Mouse (Mus musculus) hindbrain, embryonic 15.5 days (tissue): ENCODE results near the gene Mdga1. TPM values are rescaled to one million over a fixed set of nuclear protein-coding genes. Genes with fewer than 3 reads are reported as not detected.
A peak's percentile ranks its signal among the peaks of the same experiment; 100 is the strongest.
"Not testable (repeated sequence)": the region's sequence is repeated elsewhere in the genome, so short reads cannot be mapped to it uniquely, and the experiment has no call there.

Experiments used
- ATAC-seq: fragments of 200-750 bp; cut with Nextera tagmentation; 2 replicates; pipeline ENCODE4 v1.8.0; 2017; ENCODE audit warnings: low read depth, moderate number of reproducible peaks, moderate TSS enrichment; ENCODE audit not compliant: low FRiP score
- H3K27ac ChIP-seq: fragments of 300-500 bp; sonication (generic); replicated peaks from 2 replicates; pipeline ENCODE4 v1.5.1; 2015; ENCODE audit warnings: mild to moderate bottlenecking, inconsistent platforms
- H3K27me3 ChIP-seq: fragments of 300-500 bp; sonication (generic); 2 replicates; pipeline ENCODE4 v1.6.1; 2015; ENCODE audit warnings: control low read depth, inconsistent platforms
- H3K36me3 ChIP-seq: fragments of 300-500 bp; sonication (generic); 2 replicates; pipeline ENCODE4 v1.6.1; 2015; ENCODE audit warnings: control low read depth, inconsistent platforms
- H3K4me1 ChIP-seq: fragments of 300-500 bp; sonication (generic); replicated peaks from 2 replicates; pipeline ENCODE4 v1.6.1; 2015; ENCODE audit warnings: control low read depth, inconsistent platforms
- H3K4me2 ChIP-seq: fragments of 300-500 bp; sonication (generic); 2 replicates; pipeline ENCODE4 v1.6.1; 2015; ENCODE audit warnings: moderate library complexity, mild to moderate bottlenecking, inconsistent platforms
- H3K4me3 ChIP-seq: fragments of 300-500 bp; sonication (generic); 2 replicates; pipeline ENCODE4 v1.5.1; 2015; ENCODE audit warnings: mild to moderate bottlenecking, inconsistent platforms
- H3K9ac ChIP-seq: fragments of 300-500 bp; sonication (generic); 2 replicates; pipeline ENCODE4 v1.6.1; 2015; ENCODE audit warnings: inconsistent platforms
- H3K9me3 ChIP-seq: fragments of 300-500 bp; sonication (generic); 2 replicates; pipeline ENCODE4 v1.6.1; 2016; ENCODE audit warnings: control low read depth, inconsistent platforms
- WGBS: fragments of 180-500 bp; shearing (Covaris S2); methylation state at CpG from one replicate; pipeline ENCODE4 v1.1.7; 2015; 5-methylcytosine and 5-hydroxymethylcytosine counted together
- polyA plus RNA-seq: library from polyadenylated mRNA; unstranded; fragments of >200 nt; fragmentation: Nextera tagmentation; extraction: Ambion mirVana; gene quantifications from 2 replicates; pipeline ENCODE4 v1.2.1, GENCODE M21; 2015

Gene Mdga1
- polyA plus RNA-seq, 1 experiment from 2014 or later: 18.9 TPM

- no peak overlapping the region for H3K9ac ChIP-seq
- H3K4me2 ChIP-seq: no peak overlapping the region
- H3K4me3 ChIP-seq: no peak overlapping the region
- H3K36me3 ChIP-seq: no peaks in the 10 kb centered on the region
- peaks cover 36% of the 10 kb centered on the region for H3K4me1 ChIP-seq
- 80% methylated on average over 21 of the region's 21 CpGs for WGBS
- no peaks in the 10 kb centered on the region for H3K9me3 ChIP-seq
- no peak overlapping the region for H3K27ac ChIP-seq
- no peaks in the 10 kb centered on the region for H3K27me3 ChIP-seq
- ATAC-seq: no peak
Observed at GRCm38 (mm10) chr17:29799398-29800095, 170.3 kb downstream of the Mdga1 start.

- Histone ChIP-seq H3K9ac (no peak overlapping the region), H3K4me3 (no peak overlapping the region), H3K9me3 (no peaks in the 10 kb centered on the region), H3K36me3 (no peaks in the 10 kb centered on the region), H3K27ac (no peak overlapping the region), H3K27me3 (no peaks in the 10 kb centered on the region; the same call in 1 of the 2 replicates), H3K4me2 (no peak overlapping the region), H3K4me1 (peaks cover 40% of the 10 kb centered on the region)
- 38% methylated on average over 10 of the region's 10 CpGs for WGBS
- no peak for ATAC-seq
Observed at GRCm38 (mm10) chr17:29798151-29798550, 171.7 kb downstream of the Mdga1 start.

- H3K27ac ChIP-seq: peak overlapping the region; percentile 87; the same call in 1 of the 2 replicates
- H3K4me1 ChIP-seq: peaks cover 40% of the 10 kb centered on the region
Observed at GRCm38 (mm10) chr17:29796787-29797186, 173.1 kb downstream of the Mdga1 start.

GRCm38 (mm10) chr17:29796086-29796485 is 173.8 kb downstream of the Mdga1 start:
- H3K4me1 ChIP-seq: peaks cover 40% of the 10 kb centered on the region
- no peak overlapping the region for H3K4me3 ChIP-seq
- H3K9me3 ChIP-seq: no peaks in the 10 kb centered on the region
- no peak overlapping the region for H3K4me2 ChIP-seq
- WGBS: 6% methylated on average over 7 of the region's 7 CpGs
- no peak overlapping the region for H3K9ac ChIP-seq
- no peaks in the 10 kb centered on the region for H3K36me3 ChIP-seq
- peak overlapping the region; percentile 87 for H3K27ac ChIP-seq
- no peaks in the 10 kb centered on the region; the same call in 1 of the 2 replicates for H3K27me3 ChIP-seq
- ATAC-seq: peak; percentile 20; the same call in 1 of the 2 replicates

More at GRCm38 (mm10) chr17:29796787-29797186, 173.1 kb downstream of the Mdga1 start:
- H3K36me3 ChIP-seq: no peaks in the 10 kb centered on the region
- no peaks in the 10 kb centered on the region; the same call in 1 of the 2 replicates for H3K27me3 ChIP-seq
- 52% methylated on average over 9 of the region's 9 CpGs for WGBS
- H3K4me3 ChIP-seq: no peak overlapping the region
- H3K9me3 ChIP-seq: no peaks in the 10 kb centered on the region
- no peak overlapping the region for H3K4me2 ChIP-seq
- H3K9ac ChIP-seq: no peak overlapping the region
- ATAC-seq: no peak

- Histone ChIP-seq H3K9ac (peak overlapping the region; percentile 19; the same call in 1 of the 2 replicates), H3K9me3 (no peaks in the 10 kb centered on the region), H3K36me3 (no peaks in the 10 kb centered on the region), H3K4me2 (peak overlapping the region; percentile 52), H3K4me3 (peak overlapping the region; percentile 19), H3K4me1 (peaks cover 40% of the 10 kb centered on the region), H3K27ac (peak overlapping the region; percentile 87), H3K27me3 (no peaks in the 10 kb centered on the region; the same call in 1 of the 2 replicates)
- under 1% methylated on average over 16 of the region's 23 CpGs for WGBS
- peak; percentile 71 for ATAC-seq
Observed at GRCm38 (mm10) chr17:29795050-29795770, 174.7 kb downstream of the Mdga1 start.

GRCm38 (mm10) chr17:29791531-29792050 is 178.3 kb downstream of the Mdga1 start:
- Histone ChIP-seq H3K27ac (no peak overlapping the region), H3K36me3 (no peaks in the 10 kb centered on the region), H3K9ac (no peak overlapping the region), H3K9me3 (no peaks in the 10 kb centered on the region), H3K4me1 (peaks cover 24% of the 10 kb centered on the region), H3K4me2 (no peak overlapping the region), H3K4me3 (no peak overlapping the region), H3K27me3 (no peaks in the 10 kb centered on the region; the same call in 1 of the 2 replicates)
- WGBS: 86% methylated on average over 9 of the region's 9 CpGs
- no peak for ATAC-seq

- Histone ChIP-seq H3K27me3 (no peaks in the 10 kb centered on the region; the same call in 1 of the 2 replicates), H3K36me3 (no peaks in the 10 kb centered on the region), H3K27ac (0 out of 2 replicates have a peak overlapping the region, but pooled peaks have one; percentile 21), H3K4me2 (no peak overlapping the region), H3K9ac (no peak overlapping the region), H3K4me3 (no peak overlapping the region), H3K4me1 (peaks cover 12% of the 10 kb centered on the region), H3K9me3 (no peaks in the 10 kb centered on the region)
- WGBS: 75% methylated on average over 12 of the region's 12 CpGs
- ATAC-seq: no peak
Observed at GRCm38 (mm10) chr17:29790231-29790740, 179.6 kb downstream of the Mdga1 start.

- H3K27ac ChIP-seq: no peak overlapping the region
- no peaks in the 10 kb centered on the region for H3K9me3 ChIP-seq
- H3K27me3 ChIP-seq: no peaks in the 10 kb centered on the region; the same call in 1 of the 2 replicates
- no peak overlapping the region for H3K9ac ChIP-seq
- WGBS: 67% methylated on average over 9 of the region's 9 CpGs
- peaks cover 6% of the 10 kb centered on the region for H3K4me1 ChIP-seq
- ATAC-seq: no peak
- H3K4me3 ChIP-seq: no peak overlapping the region
- H3K4me2 ChIP-seq: no peak overlapping the region
- no peaks in the 10 kb centered on the region for H3K36me3 ChIP-seq
Observed at GRCm38 (mm10) chr17:29789715-29790114, 180.2 kb downstream of the Mdga1 start.

GRCm38 (mm10) chr17:29788573-29788972 is 181.3 kb downstream of the Mdga1 start:
- H3K9ac ChIP-seq: no peak overlapping the region
- H3K4me3 ChIP-seq: no peak overlapping the region
- no peaks in the 10 kb centered on the region for H3K4me1 ChIP-seq
- no peaks in the 10 kb centered on the region; the same call in 1 of the 2 replicates for H3K27me3 ChIP-seq
- no peak for ATAC-seq
- no peaks in the 10 kb centered on the region for H3K9me3 ChIP-seq
- H3K4me2 ChIP-seq: no peak overlapping the region
- WGBS: 75% methylated on average over 10 of the region's 10 CpGs
- no peak overlapping the region for H3K27ac ChIP-seq
- H3K36me3 ChIP-seq: no peaks in the 10 kb centered on the region

GRCm38 (mm10) chr17:29784820-29785219 is 185.1 kb downstream of the Mdga1 start:
- Histone ChIP-seq H3K4me3 (no peak overlapping the region), H3K27me3 (no peaks in the 10 kb centered on the region), H3K27ac (no peak overlapping the region), H3K9ac (no peak overlapping the region), H3K4me1 (no peaks in the 10 kb centered on the region), H3K9me3 (no peaks in the 10 kb centered on the region), H3K36me3 (no peaks in the 10 kb centered on the region), H3K4me2 (no peak overlapping the region)
- 79% methylated on average over 9 of the region's 9 CpGs for WGBS
- ATAC-seq: no peak

- not testable (repeated sequence) for H3K27ac ChIP-seq, H3K9me3 ChIP-seq, H3K4me1 ChIP-seq, H3K4me2 ChIP-seq, H3K27me3 ChIP-seq, H3K9ac ChIP-seq, ATAC-seq, H3K36me3 ChIP-seq, H3K4me3 ChIP-seq
- 94% methylated on average over 4 of the region's 4 CpGs for WGBS
Observed at GRCm38 (mm10) chr17:29781472-29781871, 188.4 kb downstream of the Mdga1 start.

- H3K9ac ChIP-seq: no peak overlapping the region
- no peaks in the 10 kb centered on the region for H3K4me1 ChIP-seq
- no peaks in the 10 kb centered on the region for H3K9me3 ChIP-seq
- ATAC-seq: 0 out of 2 replicates have a peak, but pooled peaks have one; percentile 34
- 57% methylated on average over 8 of the region's 8 CpGs for WGBS
- H3K4me2 ChIP-seq: no peak overlapping the region
- H3K27me3 ChIP-seq: no peaks in the 10 kb centered on the region
- no peaks in the 10 kb centered on the region for H3K36me3 ChIP-seq
- H3K4me3 ChIP-seq: no peak overlapping the region
- H3K27ac ChIP-seq: no peak overlapping the region
Observed at GRCm38 (mm10) chr17:29778021-29778420, 191.9 kb downstream of the Mdga1 start.
